Mouse (Mus musculus) cerebellum, adult 2 months (tissue): ENCODE results near the gene Aspscr1.

Source experiments
- CTCF ChIP-seq: fragments of 200-500 bp; IDR thresholded peaks from 2 replicates; pipeline ENCODE4 v1.5.1; 2011; ENCODE audit warnings: low read depth, mild to moderate bottlenecking, control low read depth, low read length, moderate library complexity, borderline replicate concordance; ENCODE audit not compliant: insufficient read depth
- POLR2A ChIP-seq: fragments of 200-500 bp; IDR thresholded peaks from 2 replicates; pipeline ENCODE4 v1.6.1; 2011; ENCODE audit warnings: low read length, control low read depth, borderline replicate concordance; ENCODE audit not compliant: insufficient read depth

GRCm38 (mm10) chr11:120751606-120752005 lies 78.8 kb downstream of the Aspscr1 start:
- TF ChIP-seq CTCF: no peak
- TF ChIP-seq POLR2A: no peak
